Mouse (Mus musculus) left cerebral cortex, adult 11 months (tissue): Measurements from ENCODE around the gene Emc9.

Experiments
- DNase-seq: peaks from one replicate; pipeline ENCODE4 v3.0.0; 2022; ENCODE audit warnings: low spot score

Emc9 gene

GRCm38 (mm10) chr14:55560202-55561073, 24.7 kb downstream of the Emc9 start, which contains the start of gene A730061H03Rik:
Gene A730061H03Rik (minus strand): TSS chr14:55560406.
- peak; percentile 99 for DNase-seq

- peak; percentile 73 for DNase-seq
These were observed 25.3 kb downstream of the Emc9 start, which contains the start of gene Dcaf11 for GRCm38 (mm10) chr14:55559799-55560201. Gene Dcaf11 (plus strand): TSS chr14:55560006.

GRCm38 (mm10) chr14:55558740-55559448, 26.2 kb downstream of the Emc9 start:
- no peak for DNase-seq

GRCm38 (mm10) chr14:55557587-55557986, 27.5 kb downstream of the Emc9 start:
- DNase-seq = no peak

GRCm38 (mm10) chr14:55557003-55557402, 28.1 kb downstream of the Emc9 start:
- DNase-seq = peak; percentile 45

- DNase-seq = no peak
These were observed 29.3 kb downstream of the Emc9 start for GRCm38 (mm10) chr14:55555788-55556187.

- DNase-seq = no peak
These were observed 30.5 kb downstream of the Emc9 start for GRCm38 (mm10) chr14:55554635-55555034.

GRCm38 (mm10) chr14:55551794-55552193, 33.3 kb downstream of the Emc9 start:
- no peak for DNase-seq

GRCm38 (mm10) chr14:55551347-55551746, 33.8 kb downstream of the Emc9 start:
- DNase-seq = no peak

GRCm38 (mm10) chr14:55550191-55550590, 34.9 kb downstream of the Emc9 start:
- no peak for DNase-seq

- no peak for DNase-seq
These were observed 40.8 kb downstream of the Emc9 start for GRCm38 (mm10) chr14:55544334-55544733.

- no peak for DNase-seq
These were observed 42.8 kb downstream of the Emc9 start for GRCm38 (mm10) chr14:55542268-55542667.

GRCm38 (mm10) chr14:55540787-55541321, 44.2 kb downstream of the Emc9 start:
- no peak for DNase-seq

- DNase-seq = peak; percentile 64
These were observed 44.9 kb downstream of the Emc9 start, which contains the start of gene Pck2 for GRCm38 (mm10) chr14:55540067-55540786. Gene Pck2 (plus strand): TSS chr14:55540266.

- DNase-seq = no peak
These were observed 48.9 kb downstream of the Emc9 start for GRCm38 (mm10) chr14:55536116-55536745.
